Mouse (Mus musculus) liver, postnatal 0 days (tissue): ENCODE measurements around the gene Dus2.
A peak's percentile ranks its signal among the peaks of the same experiment; 100 is the strongest.

Source experiments
- CTCF ChIP-seq: sonication (generic); IDR thresholded peaks from 2 replicates; pipeline ENCODE4 v1.5.1; 2016; ENCODE audit warnings: antibody characterized with exemption, low read depth
- EP300 ChIP-seq: IDR thresholded peaks from 2 replicates; pipeline ENCODE4 v1.6.1; 2016; ENCODE audit warnings: antibody characterized with exemption, low read depth, mild to moderate bottlenecking

DNA sequence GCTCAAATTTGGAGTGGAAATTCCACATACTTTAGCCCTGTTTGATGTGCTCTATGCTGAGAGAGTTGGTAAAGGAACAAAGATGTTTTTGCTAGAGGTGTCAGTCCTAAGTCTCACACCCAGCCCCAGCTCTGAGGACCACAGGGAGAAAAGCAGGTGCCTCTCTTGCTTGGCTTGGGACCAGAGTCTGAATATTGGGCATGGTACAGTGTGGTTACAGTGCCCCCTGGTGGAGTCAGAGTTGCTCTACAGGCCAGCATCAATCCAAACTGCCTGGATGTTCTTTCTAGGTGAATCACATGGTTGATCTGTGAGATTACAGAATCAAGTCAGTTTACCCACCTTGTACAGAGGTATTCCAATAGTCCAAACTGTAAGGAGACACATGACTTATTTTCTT is 31.3 kb downstream of the Dus2 start:
- TF ChIP-seq CTCF (peak; percentile 99), EP300 (no peak)
